Mouse (Mus musculus): ENCODE results near the gene Lyve1. TPM values are rescaled to one million over a fixed set of nuclear protein-coding genes. Genes with fewer than 3 reads are reported as not detected.

Lyve1 gene
- polyA plus RNA-seq, 1 experiment from 2014 or later = 0.41 TPM

DNA sequence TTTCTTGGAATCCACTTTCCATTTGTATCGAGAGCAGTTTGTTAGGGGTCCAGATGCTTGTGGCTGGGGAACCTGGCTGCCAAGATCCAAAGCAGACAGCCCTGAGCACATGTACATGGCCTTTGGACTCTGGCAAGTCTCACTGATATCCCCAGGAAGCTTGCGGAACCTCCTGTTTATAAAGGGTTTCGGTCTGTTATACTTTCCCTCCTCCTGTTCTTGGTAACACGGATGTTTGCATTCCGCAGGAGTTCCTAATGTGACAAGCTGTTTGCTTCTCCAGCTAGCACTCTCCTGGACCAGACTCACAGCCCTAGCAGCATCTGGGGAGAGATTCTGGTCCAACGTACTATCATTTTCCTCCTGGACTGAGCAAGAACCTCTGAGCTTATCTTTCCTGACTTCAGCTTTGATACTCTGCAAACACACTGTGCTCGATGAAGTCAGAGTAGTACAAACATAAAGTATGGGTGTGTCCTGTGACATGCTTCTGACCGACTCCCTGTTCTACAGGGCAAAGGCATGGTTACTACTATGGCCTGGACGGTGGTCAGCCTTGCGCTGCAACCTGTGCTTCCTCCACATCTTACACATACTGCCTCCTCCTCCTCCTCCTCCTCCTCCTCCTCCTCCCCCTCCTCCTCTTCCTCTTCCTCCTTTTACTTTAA lies 31.0 kb upstream of the Lyve1 start:
- Histone ChIP-seq H3K9me3 (replicated peaks; ENCODE audit: control insufficient read depth, low read length) (no peaks in the 10 kb centered on the region), H3K4me1 (ENCODE audit: control insufficient read depth, insufficient read depth, low read length) (no peaks in the 10 kb centered on the region), H3K27me3 (ENCODE audit: control insufficient read depth, insufficient read depth, low read length) (no peaks in the 10 kb centered on the region), H3K9ac (replicated peaks; ENCODE audit: low read length) (no peak overlapping the region), H3K4me2 (ENCODE audit: low read depth, low read length) (no peak overlapping the region), H3K27ac (replicated peaks; ENCODE audit: low read depth, low read length) (no peak overlapping the region), H3K4me3 (ENCODE audit: low read depth, low read length) (no peak overlapping the region), H3K36me3 (replicated peaks; ENCODE audit: control insufficient read depth, insufficient read depth, low read depth, low read length) (no peaks in the 10 kb centered on the region)
- WGBS = 78% methylated on average over 10 of the region's 10 CpGs
- DNase-seq (ENCODE audit: low spot score) (no peak), ATAC-seq (replicated peaks; ENCODE audit: insufficient number of reproducible peaks, low FRiP score, low TSS enrichment, low read depth) (no peak)

DNA sequence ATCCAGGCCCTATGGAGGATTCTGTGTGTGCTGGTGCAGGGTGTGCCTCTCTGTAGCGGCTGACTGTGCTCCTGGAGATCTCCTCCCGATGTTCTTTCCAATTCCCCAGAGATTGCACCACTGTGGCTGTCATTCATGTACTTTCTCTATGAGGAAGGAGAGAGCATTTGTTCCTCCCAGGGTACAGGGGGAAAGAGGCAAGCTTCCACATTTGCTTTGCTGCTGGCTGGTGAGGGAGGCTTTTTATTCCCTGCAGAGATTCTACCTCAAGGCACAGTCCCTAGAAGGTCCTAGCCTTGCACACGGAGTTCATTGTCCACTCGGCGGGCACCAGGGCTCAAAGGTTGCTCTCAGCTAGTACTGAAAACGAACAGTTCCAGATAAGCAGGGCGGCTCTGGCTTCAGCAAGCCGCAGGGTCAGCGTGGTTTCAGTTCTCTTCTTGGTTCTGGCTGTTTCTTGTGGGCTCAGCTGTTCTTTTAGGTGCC lies 28.5 kb upstream of the Lyve1 start:
- H3K27ac ChIP-seq (replicated peaks; ENCODE audit: low read depth, low read length) = no peak overlapping the region
- H3K4me2 ChIP-seq (ENCODE audit: low read depth, low read length) = no peak overlapping the region
- no peaks in the 10 kb centered on the region for H3K27me3 ChIP-seq (ENCODE audit: control insufficient read depth, insufficient read depth, low read length)
- no peak overlapping the region for H3K4me3 ChIP-seq (ENCODE audit: low read depth, low read length)
- 64% methylated on average over 9 of the region's 9 CpGs for WGBS
- H3K9ac ChIP-seq (replicated peaks; ENCODE audit: low read length) = no peak overlapping the region
- no peak for DNase-seq (ENCODE audit: low spot score)
- ATAC-seq (replicated peaks; ENCODE audit: insufficient number of reproducible peaks, low FRiP score, low TSS enrichment, low read depth) = no peak
- H3K36me3 ChIP-seq (replicated peaks; ENCODE audit: control insufficient read depth, insufficient read depth, low read depth, low read length) = no peaks in the 10 kb centered on the region
- no peaks in the 10 kb centered on the region for H3K4me1 ChIP-seq (ENCODE audit: control insufficient read depth, insufficient read depth, low read length)
- no peaks in the 10 kb centered on the region for H3K9me3 ChIP-seq (replicated peaks; ENCODE audit: control insufficient read depth, low read length)

DNA sequence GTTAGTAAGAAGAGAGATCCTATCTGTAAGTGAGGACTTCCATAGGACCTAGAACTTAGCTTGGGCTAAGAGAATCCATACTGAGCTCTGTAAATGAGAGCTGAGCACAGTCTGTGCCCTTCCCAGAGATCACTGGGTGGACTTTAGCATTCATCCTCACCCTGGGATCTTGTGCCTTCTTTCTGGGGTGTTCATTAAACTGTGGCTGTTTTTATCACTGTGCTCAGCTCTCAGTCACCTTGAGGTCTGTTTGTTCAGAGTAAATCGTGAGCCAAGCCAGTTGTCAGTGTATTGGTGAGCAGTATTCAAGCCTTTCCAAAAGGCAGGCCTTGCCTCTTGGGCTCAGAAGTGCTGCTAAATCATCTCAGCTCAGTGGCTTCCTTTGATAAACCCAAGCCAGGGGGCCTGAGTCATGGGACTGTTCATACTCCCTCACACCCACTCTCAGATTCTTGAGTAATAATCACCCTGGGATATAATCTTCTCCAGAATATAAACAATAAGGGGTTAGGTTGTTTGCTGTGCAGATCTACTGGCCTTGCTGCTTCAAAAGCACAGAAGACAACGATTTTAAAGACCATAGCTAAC lies 18.8 kb upstream of the Lyve1 start:
- H3K4me2 ChIP-seq (ENCODE audit: low read depth, low read length) = no peak overlapping the region
- no peaks in the 10 kb centered on the region for H3K27me3 ChIP-seq (ENCODE audit: control insufficient read depth, insufficient read depth, low read length)
- no peak overlapping the region for H3K27ac ChIP-seq (replicated peaks; ENCODE audit: low read depth, low read length)
- DNase-seq (ENCODE audit: low spot score) (no peak), ATAC-seq (replicated peaks; ENCODE audit: insufficient number of reproducible peaks, low FRiP score, low TSS enrichment, low read depth) (no peak)
- H3K4me1 ChIP-seq (ENCODE audit: control insufficient read depth, insufficient read depth, low read length) = no peaks in the 10 kb centered on the region
- H3K9me3 ChIP-seq (replicated peaks; ENCODE audit: control insufficient read depth, low read length) = no peaks in the 10 kb centered on the region
- H3K4me3 ChIP-seq (ENCODE audit: low read depth, low read length) = no peak overlapping the region
- WGBS = 81% methylated on average over 2 of the region's 2 CpGs
- H3K36me3 ChIP-seq (replicated peaks; ENCODE audit: control insufficient read depth, insufficient read depth, low read depth, low read length) = no peaks in the 10 kb centered on the region
- H3K9ac ChIP-seq (replicated peaks; ENCODE audit: low read length) = no peak overlapping the region

- no peaks in the 10 kb centered on the region for H3K36me3 ChIP-seq (replicated peaks; ENCODE audit: control insufficient read depth, insufficient read depth, low read depth, low read length)
- H3K9me3 ChIP-seq (replicated peaks; ENCODE audit: control insufficient read depth, low read length) = no peaks in the 10 kb centered on the region
- H3K4me1 ChIP-seq (ENCODE audit: control insufficient read depth, insufficient read depth, low read length) = no peaks in the 10 kb centered on the region
- H3K4me2 ChIP-seq (ENCODE audit: low read depth, low read length) = no peak overlapping the region
- DNase-seq (ENCODE audit: low spot score) (no peak), ATAC-seq (replicated peaks; ENCODE audit: insufficient number of reproducible peaks, low FRiP score, low TSS enrichment, low read depth) (no peak)
- H3K9ac ChIP-seq (replicated peaks; ENCODE audit: low read length) = no peak overlapping the region
- WGBS = 82% methylated on average over 4 of the region's 4 CpGs
- H3K27me3 ChIP-seq (ENCODE audit: control insufficient read depth, insufficient read depth, low read length) = no peaks in the 10 kb centered on the region
- H3K27ac ChIP-seq (replicated peaks; ENCODE audit: low read depth, low read length) = no peak overlapping the region
- H3K4me3 ChIP-seq (ENCODE audit: low read depth, low read length) = no peak overlapping the region
Measured at GRCm38 (mm10) chr7:110878028-110878427, 15.0 kb upstream of the Lyve1 start.

DNA sequence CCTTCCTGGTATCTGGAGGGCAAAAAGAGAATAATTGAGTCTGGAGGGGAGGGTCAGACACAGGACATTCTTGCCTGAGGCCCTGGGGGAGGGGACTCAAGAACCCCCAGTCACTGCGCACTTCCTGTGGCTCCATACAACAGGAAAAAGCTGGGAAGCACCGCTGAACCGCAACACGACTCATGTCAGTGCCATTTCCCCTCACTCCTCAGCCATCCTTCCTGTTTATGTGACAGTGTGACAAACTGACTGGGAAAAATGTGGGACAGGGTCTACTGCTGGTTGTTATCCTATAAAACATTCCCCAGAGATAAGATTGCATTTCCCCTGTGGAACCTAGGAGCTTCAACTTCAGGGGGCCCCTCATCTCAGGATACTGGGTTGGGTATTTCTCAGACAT lies 13.9 kb upstream of the Lyve1 start:
- Histone ChIP-seq H3K4me2 (ENCODE audit: low read depth, low read length) (no peak overlapping the region), H3K27me3 (ENCODE audit: control insufficient read depth, insufficient read depth, low read length) (no peaks in the 10 kb centered on the region), H3K4me1 (ENCODE audit: control insufficient read depth, insufficient read depth, low read length) (no peaks in the 10 kb centered on the region), H3K9ac (replicated peaks; ENCODE audit: low read length) (no peak overlapping the region), H3K36me3 (replicated peaks; ENCODE audit: control insufficient read depth, insufficient read depth, low read depth, low read length) (no peaks in the 10 kb centered on the region), H3K9me3 (replicated peaks; ENCODE audit: control insufficient read depth, low read length) (no peaks in the 10 kb centered on the region), H3K4me3 (ENCODE audit: low read depth, low read length) (no peak overlapping the region), H3K27ac (replicated peaks; ENCODE audit: low read depth, low read length) (no peak overlapping the region)
- no peak for DNase-seq (ENCODE audit: low spot score)
- 83% methylated on average over 4 of the region's 4 CpGs for WGBS
- ATAC-seq (replicated peaks; ENCODE audit: insufficient number of reproducible peaks, low FRiP score, low TSS enrichment, low read depth) = no peak

- DNase-seq (ENCODE audit: low spot score) (no peak), ATAC-seq (replicated peaks; ENCODE audit: insufficient number of reproducible peaks, low FRiP score, low TSS enrichment, low read depth) (no peak)
- Histone ChIP-seq H3K4me2 (ENCODE audit: low read depth, low read length) (no peak overlapping the region), H3K27me3 (ENCODE audit: control insufficient read depth, insufficient read depth, low read length) (no peaks in the 10 kb centered on the region), H3K27ac (replicated peaks; ENCODE audit: low read depth, low read length) (no peak overlapping the region), H3K9me3 (replicated peaks; ENCODE audit: control insufficient read depth, low read length) (no peaks in the 10 kb centered on the region), H3K4me1 (ENCODE audit: control insufficient read depth, insufficient read depth, low read length) (no peaks in the 10 kb centered on the region), H3K4me3 (ENCODE audit: low read depth, low read length) (no peak overlapping the region), H3K36me3 (replicated peaks; ENCODE audit: control insufficient read depth, insufficient read depth, low read depth, low read length) (no peaks in the 10 kb centered on the region), H3K9ac (replicated peaks; ENCODE audit: low read length) (no peak overlapping the region)
- WGBS = 73% methylated on average over 5 of the region's 5 CpGs
Measured at GRCm38 (mm10) chr7:110868807-110869206, 5.8 kb upstream of the Lyve1 start.

DNA sequence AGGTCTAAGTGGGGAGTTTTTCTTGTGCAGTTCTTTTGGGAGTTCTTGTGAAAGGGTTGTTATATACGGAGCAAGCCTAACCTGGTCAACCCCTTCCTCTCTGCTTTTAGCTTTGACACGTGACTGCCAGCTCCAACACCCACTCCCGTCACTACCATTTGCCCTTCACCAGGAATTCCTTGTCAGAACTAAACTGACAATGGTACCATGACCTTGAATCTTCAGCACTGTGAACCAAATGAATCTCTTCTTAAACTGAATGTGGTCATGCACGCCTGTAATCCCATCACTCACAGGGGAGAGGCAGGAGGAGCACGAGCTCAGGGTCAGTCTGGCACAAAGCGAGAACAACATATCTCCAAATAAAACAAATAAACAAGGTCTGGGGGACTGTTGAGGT lies 4.1 kb upstream of the Lyve1 start:
- H3K27ac ChIP-seq (replicated peaks; ENCODE audit: low read depth, low read length) = no peak overlapping the region
- no peak overlapping the region for H3K4me3 ChIP-seq (ENCODE audit: low read depth, low read length)
- 92% methylated on average over 6 of the region's 6 CpGs for WGBS
- no peak overlapping the region for H3K9ac ChIP-seq (replicated peaks; ENCODE audit: low read length)
- H3K4me1 ChIP-seq (ENCODE audit: control insufficient read depth, insufficient read depth, low read length) = no peaks in the 10 kb centered on the region
- no peak overlapping the region for H3K4me2 ChIP-seq (ENCODE audit: low read depth, low read length)
- ATAC-seq (replicated peaks; ENCODE audit: insufficient number of reproducible peaks, low FRiP score, low TSS enrichment, low read depth) (no peak), DNase-seq (ENCODE audit: low spot score) (no peak)
- H3K27me3 ChIP-seq (ENCODE audit: control insufficient read depth, insufficient read depth, low read length) = no peaks in the 10 kb centered on the region
- H3K36me3 ChIP-seq (replicated peaks; ENCODE audit: control insufficient read depth, insufficient read depth, low read depth, low read length) = no peaks in the 10 kb centered on the region
- H3K9me3 ChIP-seq (replicated peaks; ENCODE audit: control insufficient read depth, low read length) = no peaks in the 10 kb centered on the region

- Histone ChIP-seq H3K9me3 (replicated peaks; ENCODE audit: control insufficient read depth, low read length) (no peaks in the 10 kb centered on the region), H3K4me2 (ENCODE audit: low read depth, low read length) (no peak overlapping the region), H3K27ac (replicated peaks; ENCODE audit: low read depth, low read length) (no peak overlapping the region), H3K27me3 (ENCODE audit: control insufficient read depth, insufficient read depth, low read length) (no peaks in the 10 kb centered on the region), H3K36me3 (replicated peaks; ENCODE audit: control insufficient read depth, insufficient read depth, low read depth, low read length) (no peaks in the 10 kb centered on the region), H3K9ac (replicated peaks; ENCODE audit: low read length) (no peak overlapping the region), H3K4me1 (ENCODE audit: control insufficient read depth, insufficient read depth, low read length) (no peaks in the 10 kb centered on the region), H3K4me3 (ENCODE audit: low read depth, low read length) (no peak overlapping the region)
- DNase-seq (ENCODE audit: low spot score) (no peak), ATAC-seq (replicated peaks; ENCODE audit: insufficient number of reproducible peaks, low FRiP score, low TSS enrichment, low read depth) (no peak)
- WGBS = 91% methylated on average over 3 of the region's 3 CpGs
Measured at GRCm38 (mm10) chr7:110866021-110866420, 3.0 kb upstream of the Lyve1 start.
